Mouse (Mus musculus) embryo, embryonic 10.5 days (tissue): Measurements from ENCODE around the gene Sorl1.
A peak's percentile ranks its signal among the peaks of the same experiment; 100 is the strongest.

Experiments
- DNase-seq: peaks from one replicate; pipeline ENCODE4 v3.0.0-alpha.2; 2015; ENCODE audit warnings: low spot score

Sorl1 gene

DNA sequence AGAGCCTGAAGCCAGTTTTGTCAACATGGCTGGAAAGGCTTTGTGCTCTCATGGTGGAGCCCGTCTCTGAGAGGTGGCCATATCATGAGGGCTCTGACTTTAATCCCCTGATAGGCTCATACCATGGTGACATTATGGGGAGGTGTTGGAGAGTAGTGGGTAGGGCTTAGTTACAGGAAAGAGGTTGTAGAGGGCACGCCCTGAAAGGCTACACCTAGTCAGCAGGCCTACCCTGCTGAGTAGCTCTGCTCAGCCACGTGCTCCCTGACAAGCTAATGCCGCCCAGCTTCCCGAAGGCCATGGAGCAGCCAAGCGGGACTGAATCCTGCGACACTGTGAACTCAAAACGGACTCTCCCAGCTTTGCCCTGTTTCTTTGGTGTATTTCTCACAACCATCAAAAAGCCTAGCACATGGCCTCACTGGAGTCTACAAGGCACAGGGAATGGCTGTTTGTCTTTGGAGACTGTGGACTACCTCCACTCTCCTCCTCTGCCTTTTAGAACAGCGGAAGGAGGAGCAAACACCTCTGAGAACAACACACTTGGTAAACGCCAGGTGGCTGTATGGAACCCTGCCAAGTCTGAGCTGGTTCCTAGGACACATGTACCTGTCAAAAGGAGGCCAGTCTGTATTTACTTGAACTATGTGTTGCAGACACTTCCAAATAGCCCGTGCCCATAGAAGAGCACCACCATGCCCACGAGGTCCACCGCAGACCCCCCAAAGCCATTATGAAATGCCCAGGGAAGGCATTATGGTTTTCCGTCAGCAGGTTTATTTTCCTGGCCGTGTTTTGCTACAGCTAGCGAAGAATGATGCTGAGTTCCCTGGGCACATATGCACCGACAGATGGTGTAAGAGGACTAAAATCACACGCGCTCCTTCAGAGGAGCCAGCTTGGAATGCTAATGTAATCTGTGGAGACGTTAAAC lies 69.5 kb downstream of the Sorl1 start:
- DNase-seq = no peak

DNA sequence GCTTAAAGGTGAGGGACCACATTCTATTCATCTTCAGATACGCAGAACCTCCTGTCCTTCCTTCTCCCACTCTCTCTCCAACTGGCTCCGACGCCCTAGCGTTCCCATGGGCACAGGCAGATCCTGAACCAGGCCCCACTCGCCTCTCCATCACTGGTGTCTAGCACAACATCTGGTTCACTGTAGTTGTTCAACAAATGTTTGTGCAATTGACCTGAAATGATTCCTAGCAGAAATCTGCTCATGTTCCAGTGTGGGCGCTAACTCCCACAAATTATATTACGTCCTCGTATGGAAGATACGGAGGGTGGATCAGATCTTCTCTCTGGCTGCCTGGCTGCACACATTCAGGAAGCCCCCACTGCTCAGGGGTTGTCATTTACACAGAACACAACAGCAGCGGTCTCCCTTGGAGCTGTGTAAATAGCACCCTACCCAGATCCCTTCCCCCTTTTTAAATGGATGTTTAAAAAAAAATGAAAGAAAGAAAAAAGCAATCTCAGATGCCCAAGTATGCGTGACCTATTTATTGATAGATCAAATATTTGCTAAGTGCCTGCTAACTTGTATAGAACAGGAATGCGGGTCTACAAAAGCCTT lies 70.4 kb downstream of the Sorl1 start:
- no peak for DNase-seq

DNA sequence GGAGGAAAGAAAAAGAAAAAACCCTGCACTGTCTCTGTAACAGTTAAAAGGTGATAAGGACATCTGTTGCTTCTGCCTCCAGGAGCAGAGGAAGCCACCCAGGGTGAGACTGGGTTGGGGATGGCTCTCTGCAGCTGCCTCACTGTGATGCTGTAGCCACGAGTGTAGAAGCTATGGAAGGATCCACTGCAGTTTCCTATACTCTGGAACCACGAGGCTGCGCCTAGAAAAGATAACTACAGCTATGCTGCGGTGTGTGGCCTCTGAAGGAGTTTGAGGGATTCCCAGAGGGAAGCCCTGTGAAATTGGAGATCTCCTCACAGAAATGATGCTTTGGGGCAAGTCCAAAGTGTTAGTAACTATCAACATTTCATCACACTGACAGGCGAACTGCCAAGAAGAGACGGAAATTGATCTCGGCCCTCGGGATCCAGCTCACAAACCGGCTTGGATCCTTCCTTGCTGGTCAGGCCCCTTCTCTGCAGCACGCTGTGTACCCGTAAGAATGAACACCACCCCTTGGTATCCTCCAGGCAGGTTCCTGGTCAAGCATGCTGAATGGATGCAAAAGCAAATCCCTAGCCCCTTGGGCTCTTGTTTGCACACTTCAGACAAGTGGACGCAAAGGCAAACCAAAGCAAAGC lies 71.3 kb downstream of the Sorl1 start:
- DNase-seq = no peak

DNA sequence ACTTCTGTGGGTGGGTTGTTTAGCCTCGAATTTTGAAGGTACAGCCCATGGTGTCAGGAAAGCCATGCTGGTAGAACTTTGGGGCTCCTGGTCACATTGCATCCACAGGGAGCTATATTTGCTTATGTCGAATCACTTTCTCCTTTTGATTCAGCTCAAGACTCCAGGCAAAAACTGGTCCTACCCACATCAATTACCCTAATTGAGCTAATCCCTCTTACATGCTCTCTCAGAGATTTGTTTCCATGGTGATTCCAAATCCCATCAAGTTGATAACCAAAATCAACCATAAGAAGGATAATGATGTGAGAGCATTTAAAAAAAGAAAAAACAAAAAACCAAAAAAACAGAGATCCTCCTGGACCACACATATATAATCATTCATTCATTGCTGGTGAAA lies 75.6 kb downstream of the Sorl1 start:
- DNase-seq = no peak

DNA sequence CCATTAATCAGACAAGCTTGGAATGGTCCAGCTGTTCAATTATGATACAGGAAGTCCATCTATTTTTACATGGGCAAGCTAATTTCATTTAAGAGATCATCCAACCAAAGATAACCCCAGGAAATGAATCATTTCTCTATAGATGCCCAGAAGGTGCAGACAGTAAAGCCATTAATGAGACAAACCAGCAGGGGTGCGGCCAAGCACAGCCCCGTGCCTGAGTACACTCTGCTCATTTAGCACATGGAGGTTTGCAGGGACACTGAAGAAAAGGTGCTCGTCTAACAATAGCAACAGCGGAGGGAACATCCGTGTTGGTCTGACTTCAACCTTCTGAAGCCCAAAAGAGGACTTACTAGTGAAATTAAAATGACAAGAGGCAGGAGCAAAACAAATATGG lies 76.3 kb downstream of the Sorl1 start:
- DNase-seq = no peak

DNA sequence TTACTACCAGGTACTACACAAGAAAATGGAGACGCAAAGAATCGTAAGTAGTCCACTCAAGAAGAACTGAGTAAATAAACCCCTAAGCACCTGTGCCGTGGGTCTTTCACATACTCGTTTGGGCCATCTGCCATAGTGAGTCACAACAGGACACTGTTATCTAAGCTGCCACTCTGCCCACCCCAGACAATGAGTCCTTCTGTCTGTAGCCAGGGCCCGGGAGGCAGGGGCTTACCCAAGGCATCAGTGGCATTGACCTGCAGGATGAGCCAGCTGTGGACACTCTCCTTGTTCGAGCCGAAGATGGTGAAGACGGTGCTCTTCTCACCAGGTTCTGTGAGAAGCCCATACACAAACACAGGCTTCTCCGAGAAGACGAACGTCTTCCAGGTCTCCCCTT lies 77.8 kb downstream of the Sorl1 start:
- DNase-seq = no peak

DNA sequence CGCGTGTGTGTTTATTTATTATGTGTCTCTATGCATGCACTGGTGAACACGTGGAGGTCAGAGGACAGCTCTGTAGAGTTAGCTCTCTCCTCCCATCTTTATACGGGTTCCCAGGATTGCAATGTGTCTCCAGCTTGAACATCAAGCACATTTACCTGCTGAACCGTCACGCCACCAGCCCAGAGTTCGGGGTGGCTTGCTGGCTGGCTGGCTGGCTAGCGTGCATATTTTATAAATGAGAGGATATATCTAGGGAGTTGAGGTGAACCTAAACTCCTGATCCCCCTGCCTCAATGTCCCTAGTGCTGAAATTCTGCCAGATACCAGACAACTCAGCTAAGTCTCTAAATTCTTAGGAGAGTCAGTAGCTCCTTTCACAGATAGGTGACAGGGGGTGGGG lies 79.4 kb downstream of the Sorl1 start:
- no peak for DNase-seq

DNA sequence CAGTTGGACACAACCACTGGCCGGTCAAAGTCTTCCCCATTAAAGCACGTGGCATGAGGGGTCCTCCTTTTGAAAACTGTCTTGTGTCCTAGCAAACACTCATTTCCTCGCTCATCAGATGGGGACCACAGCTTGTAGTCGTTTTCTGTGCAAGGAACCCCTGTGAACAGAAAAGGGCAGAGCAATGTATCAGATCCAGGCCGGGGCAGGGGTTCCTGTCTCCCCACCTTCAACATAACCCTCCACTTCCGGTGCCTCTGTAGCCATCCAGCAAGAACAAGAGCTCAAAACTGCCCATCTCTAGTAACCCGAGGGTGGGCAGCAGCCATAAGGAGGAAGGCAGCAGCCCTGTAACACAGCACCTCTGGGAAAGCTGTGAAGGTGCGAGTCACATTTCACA lies 80.2 kb downstream of the Sorl1 start:
- no peak for DNase-seq

DNA sequence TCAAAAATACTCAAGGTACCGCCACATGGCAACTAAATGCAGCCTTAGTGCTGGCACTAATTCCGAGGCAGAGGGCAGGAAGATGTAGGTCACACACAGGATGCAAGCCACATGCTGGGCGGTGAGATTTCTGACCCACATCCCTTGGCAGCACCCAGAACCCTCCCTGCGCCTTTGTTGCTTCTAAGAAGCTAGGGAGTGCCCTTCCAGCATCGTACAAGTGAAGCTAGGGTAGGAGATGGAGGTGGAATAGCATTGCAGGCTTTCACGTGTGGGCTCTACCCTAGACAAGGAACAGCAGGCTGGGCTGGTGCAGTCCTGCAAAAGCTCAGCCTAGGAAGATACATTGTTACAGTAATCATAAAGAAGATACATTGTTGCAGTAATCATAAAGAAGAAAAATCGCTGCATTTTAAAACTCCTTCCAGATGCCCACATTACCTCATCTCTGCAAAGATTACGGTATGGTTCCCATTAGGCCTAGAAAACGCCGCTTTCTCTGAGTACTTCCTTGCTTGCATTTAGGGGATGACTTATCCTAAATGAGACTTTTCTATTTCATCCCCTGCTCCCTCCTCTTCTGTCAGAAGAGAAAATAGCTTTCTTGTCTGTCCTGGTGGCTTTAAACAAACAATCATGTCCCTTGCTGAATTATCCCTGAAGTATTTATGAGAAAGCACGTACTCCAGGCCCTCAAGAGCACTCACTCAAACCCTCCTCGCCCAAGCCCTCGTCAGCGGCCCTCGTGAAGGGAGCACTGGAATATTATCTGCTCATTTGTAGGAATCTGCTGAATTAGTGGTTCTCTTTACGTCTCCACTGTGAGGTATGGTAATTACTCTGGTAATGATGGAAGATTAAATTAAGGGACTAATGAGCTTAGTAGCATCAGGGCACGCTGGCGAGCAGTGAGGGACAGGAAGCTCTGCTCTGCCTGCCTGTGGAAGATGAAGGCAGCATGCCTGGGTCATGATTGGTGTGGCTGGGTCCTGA lies 84.8 kb downstream of the Sorl1 start:
- no peak for DNase-seq

DNA sequence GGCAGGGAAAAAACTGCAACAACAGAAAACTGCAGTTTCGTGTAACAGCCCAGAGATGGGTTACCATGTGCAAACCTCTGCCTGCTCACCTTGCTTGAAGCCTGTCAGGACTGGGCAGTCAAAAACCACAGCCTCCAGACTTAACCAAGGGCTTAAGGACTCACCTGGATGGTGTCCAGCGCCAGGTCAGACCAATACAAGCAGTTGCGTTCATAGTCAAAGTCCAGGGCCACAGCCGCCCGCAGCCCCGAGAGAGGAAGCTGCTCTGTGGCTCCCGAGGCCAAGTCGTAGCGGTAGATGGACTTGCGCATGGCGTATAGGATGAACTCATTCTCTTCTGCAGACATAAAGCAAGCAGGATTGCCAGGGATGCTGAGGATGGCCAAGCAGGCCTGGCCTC lies 87.2 kb downstream of the Sorl1 start:
- DNase-seq = no peak

DNA sequence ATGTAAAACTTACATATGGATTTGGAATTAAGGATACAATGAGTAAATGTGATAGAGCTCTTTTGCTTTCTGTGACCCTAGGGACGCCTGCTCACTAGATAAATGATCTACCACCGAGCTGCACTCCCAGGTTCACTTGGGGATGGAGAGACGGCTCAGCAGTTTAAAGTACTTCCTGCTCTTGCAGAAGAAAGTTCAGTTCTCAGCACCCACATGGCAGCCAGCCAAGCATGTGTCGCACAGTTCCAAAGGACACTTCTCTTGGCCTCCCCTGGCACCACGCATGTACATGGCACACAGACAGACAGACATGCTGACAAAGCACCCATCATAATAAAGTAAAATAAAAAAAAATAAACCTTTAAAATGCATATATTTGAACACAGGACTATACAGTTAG lies 88.1 kb downstream of the Sorl1 start:
- no peak for DNase-seq

DNA sequence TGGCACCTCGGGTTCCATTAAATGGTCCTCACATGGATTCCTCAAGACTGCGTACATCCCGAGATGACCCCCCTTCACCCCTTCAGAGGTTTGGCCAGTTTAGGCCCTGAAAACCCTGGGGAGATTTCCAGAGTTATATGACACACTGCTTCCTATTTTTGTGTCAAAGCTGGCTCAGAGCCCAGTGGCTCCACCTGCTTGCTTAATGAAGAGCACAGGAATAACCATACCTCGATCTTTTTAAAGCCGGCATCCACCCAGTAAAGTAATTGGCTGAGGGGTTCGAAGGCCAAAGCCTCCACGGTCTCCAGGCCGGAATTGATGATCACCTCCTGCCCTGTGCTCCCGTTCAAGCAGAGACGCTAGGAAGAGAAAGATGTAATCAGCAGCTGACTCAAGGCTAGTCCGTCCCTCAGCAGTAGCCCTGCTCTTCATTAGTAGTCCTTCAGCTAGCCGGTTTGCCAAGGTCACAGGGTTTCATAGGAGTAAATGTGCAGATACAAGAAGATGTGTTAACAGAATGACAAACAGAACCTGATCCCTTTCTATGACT lies 88.8 kb downstream of the Sorl1 start:
- DNase-seq = no peak

DNA sequence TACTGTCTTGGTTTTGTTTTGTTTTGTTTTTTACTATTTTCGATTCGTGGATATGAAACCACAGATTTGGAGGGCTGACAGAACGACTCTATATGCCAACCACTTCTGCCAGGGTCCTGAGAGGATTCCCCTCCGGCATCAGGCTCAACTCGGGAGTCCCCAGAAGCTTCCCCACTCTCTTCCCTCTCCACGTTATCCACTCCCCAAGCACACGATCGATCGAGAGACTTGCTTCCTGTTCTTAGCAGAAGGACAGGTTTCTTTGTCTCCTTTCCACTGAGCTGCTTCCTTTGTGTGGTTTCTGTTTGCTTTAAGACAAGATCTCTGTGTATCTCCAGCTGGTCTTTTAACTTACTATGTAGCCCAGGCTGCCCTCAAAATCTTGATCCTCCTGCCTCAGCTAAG lies 90.0 kb downstream of the Sorl1 start:
- no peak for DNase-seq

DNA sequence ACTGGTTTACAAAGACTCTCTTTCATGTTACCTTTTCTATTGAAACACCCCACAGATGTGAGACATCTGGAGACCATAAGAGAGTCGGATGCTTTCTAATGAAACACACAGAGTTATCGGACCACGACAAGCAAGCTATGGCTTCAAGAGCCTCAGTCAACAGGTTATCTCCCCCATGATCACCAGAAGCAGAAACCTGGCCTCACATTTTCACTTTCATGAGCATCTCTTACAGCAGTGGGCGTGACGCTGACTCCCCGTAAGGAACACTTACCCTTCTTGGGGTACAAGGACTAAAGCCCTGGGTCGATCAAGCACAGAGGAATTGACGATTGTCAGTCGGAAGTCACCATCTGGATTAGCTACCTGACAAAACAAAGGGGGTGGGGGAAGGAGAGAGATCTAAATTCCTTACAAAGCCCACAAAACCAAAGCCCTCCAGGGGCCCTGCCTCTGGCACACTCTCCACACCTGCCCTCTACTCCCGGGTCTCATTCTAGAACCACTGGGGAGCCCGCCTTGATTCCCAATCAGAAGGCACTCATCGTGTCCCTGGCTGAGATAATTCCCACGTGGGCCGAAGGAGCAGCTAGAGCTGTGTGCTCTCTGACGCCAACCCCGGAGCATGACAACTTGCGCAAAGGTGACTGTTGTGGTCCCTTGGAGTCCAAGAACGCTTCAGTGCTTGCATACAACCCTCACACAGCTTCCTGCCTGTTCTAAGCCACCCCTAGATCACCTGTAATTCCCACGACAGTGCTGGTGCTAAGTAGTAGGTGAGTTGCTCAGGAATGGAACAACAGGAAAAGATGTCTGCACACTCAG lies 90.6 kb downstream of the Sorl1 start:
- no peak for DNase-seq

DNA sequence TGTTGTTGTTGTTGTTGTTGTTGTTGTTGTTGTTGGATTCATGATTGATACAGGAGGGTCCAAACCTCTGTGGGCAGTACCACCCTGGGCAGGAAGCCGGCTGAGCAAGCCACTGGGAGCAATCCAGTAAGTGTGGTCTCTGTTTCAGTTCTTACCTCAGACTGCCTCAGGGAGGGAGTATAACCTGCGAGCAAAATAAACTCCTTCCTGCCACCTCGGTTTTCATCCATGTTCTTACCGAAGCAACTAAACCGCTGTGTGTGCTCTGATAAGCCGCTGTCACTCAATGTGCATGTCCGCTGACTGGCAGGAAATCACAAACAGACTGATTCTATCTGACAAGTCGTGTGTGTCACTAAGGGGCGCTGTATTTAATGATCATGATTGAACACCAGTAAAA lies 91.7 kb downstream of the Sorl1 start:
- DNase-seq = no peak

DNA sequence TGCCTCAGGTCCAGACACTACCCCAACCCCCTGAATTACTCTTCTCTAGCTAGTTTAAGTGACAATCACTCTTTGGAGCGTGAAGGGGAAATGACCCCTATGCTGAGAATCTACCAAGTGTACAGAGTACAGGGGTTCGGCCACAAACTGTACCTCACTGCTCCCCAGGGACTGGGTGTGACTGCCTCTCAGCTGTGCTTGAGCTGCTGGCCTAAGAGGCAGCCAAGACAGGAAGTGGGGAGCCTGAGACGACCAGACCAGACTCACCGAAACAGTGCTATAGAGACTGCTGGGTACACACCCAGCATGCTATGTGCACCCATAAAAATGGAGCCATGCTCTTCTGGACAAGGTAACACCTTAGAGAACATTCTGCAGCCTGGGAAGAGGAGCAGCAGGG lies 95.3 kb downstream of the Sorl1 start:
- DNase-seq = no peak

DNA sequence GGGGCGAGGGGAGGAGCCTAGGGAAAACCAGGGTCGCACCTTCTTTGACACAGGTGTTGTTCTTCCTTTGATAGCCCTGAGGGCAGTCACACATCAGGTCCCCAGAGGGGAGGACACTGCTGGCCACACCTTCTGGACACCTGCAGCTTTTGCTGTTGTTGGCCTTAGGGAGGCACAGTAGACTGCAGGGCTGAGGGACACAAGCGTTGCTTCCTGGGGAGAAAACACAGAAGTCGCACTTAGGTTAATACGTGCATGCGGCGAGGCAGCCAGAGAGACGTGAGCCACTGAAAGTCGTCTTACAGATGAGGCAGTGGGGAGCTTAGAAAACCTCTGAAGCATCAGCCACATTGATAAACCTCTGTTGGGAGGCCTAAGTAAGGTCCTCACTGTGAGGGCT lies 99.8 kb downstream of the Sorl1 start:
- no peak for DNase-seq

DNA sequence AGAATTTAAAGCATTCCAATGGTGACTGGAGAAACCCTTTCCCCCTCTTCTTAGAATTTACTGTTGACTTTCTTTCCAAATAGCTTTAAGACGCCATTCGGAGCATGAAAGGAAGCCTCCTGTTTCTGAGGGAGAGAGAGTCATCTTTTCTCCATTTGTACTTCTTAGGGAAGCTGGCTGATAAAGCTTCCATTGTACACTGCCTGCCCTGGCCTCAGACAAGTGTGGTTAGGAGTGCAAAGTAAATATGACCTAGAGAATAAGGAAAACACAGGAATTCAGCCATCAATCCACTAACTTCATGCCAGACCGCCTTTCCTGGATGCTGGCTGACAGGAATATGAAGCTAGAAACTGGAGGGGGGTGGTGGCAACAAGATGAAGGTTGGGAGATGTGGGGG lies 100.7 kb downstream of the Sorl1 start:
- peak; percentile 37 for DNase-seq

DNA sequence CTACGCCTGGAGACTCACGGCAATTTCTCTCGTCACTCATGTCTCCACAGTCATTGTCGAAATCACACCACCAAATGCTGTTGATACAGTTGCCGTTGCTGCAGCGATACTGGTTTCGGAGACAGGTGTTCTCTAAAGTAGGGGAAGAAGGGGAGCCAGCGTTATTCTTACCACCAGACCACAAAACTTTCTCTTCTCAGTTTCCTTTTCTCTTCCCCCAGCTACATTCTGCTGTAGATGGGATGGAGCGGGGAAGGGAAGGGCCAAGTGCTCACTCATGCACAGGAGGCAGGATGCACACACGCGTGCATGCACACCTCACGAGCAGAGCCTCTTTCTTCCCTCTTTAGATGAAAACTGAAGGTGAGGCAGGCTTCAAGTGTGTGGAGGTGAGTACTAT lies 101.8 kb downstream of the Sorl1 start:
- DNase-seq = no peak

DNA sequence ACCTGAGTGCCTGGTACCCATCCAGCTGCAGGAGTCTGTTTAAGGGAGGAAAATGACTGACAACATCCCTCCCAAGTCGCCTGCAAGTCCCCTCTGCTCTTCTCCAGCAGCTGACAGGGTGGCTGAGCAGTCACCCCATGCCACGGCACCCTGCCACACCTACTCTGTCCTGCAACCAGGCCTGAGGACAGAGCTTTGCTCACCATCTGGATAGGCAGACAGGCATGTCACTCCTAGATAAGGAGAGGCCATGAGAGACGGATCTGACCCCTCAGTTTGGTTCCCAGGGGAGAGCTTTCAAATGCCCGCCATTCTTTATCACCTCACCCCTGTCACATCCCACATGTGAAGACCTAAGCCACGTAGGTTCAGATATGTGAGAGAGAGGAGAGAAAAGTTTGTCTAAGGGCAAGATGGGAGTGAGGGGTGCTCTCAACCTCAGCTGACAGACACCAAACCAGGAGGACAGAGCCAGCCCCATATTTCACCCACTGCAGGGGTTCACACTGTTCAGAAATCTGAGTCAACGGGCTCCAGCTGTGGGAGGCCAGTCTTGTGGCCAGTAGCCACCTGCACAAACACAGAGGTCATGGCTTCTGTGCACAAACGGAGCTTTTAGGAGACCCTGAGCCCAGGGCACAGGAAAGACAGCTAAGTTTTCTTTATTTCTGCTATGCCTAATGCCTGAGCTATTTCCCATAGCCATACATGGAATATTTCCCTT lies 104.6 kb downstream of the Sorl1 start:
- DNase-seq = peak; percentile 75
